9 mouse cellular contexts compared by ENCODE assay signal in genomic region chr2:115483418-115484288, GRCm38 (mm10).
DNase-seq lines count a peak whose midpoint lies in the region; ATAC-seq and TF ChIP-seq lines count a peak whose summit lies in the region.
"Had no signal": no experiment of that assay in that cellular context is flagged by ENCODE, and none has a peak within 500 bp of the region (broad histone marks: within the 10 kb centered on the region; RNA-seq: fewer than 3 reads in every experiment).

No protein-coding gene starts in this region.

- DNase-seq in embryo, embryonic 10 days (ENCODE audit: low spot score), result peak; percentile 55
- DNase-seq in kidney, postnatal 0 days (ENCODE audit: low spot score), result peak; percentile 94
- DNase-seq in mesoderm, embryonic 11.5 days (ENCODE audit: low read depth, low spot score), result peak; percentile 57
- DNase-seq in adrenal gland, adult 8-10 months, result no peak
- DNase-seq in cerebellum, adult 18-20 months, result no peak
- DNase-seq in midbrain, embryonic 10.5 days (ENCODE audit: low spot score), result no peak
- DNase-seq: retina, postnatal 1 day had no signal

- H3K9me3 ChIP-seq in embryonic facial prominence, embryonic 13.5 days, result no peaks in the 10 kb centered on the region
- no peaks in the 10 kb centered on the region for H3K9me3 ChIP-seq in kidney, postnatal 0 days (replicated peaks; ENCODE audit: low read length)
- H3K9me3 ChIP-seq in midbrain, embryonic 10.5 days (replicated peaks), result no peaks in the 10 kb centered on the region

- no peak overlapping the region for H3K9ac ChIP-seq in embryonic facial prominence, embryonic 13.5 days
- H3K9ac ChIP-seq in kidney, postnatal 0 days (ENCODE audit: low read depth, low read length), result no peak overlapping the region
- H3K9ac ChIP-seq: liver, embryonic 14.5 days had no signal

- peak overlapping the region; percentile 18 for H3K4me2 ChIP-seq in embryonic facial prominence, embryonic 13.5 days
- H3K4me2 ChIP-seq in kidney, postnatal 0 days (ENCODE audit: low read length), result peak overlapping the region; percentile 28

- TF ChIP-seq CTCF in kidney, postnatal 0 days (IDR thresholded peaks at IDR 0.05; ENCODE audit: low read depth), result no peak

- peak; percentile 89 for ATAC-seq in embryonic facial prominence, embryonic 13.5 days (ENCODE audit: insufficient number of reproducible peaks, insufficient read depth, low FRiP score, low TSS enrichment, low read depth)
- peak; percentile 90 for ATAC-seq in kidney, postnatal 0 days (replicated peaks; ENCODE audit: low FRiP score, low read depth)

- 39% methylated on average over 13 of the region's 13 CpGs for WGBS in embryonic facial prominence, embryonic 13.5 days
- 18% methylated on average over 13 of the region's 13 CpGs for WGBS in kidney, postnatal 0 days
- WGBS in midbrain, embryonic 10.5 days, result 89% methylated on average over 13 of the region's 13 CpGs

- H3K4me1 ChIP-seq in embryonic facial prominence, embryonic 13.5 days, result peaks cover 14% of the 10 kb centered on the region
- no peaks in the 10 kb centered on the region for H3K4me1 ChIP-seq in kidney, postnatal 0 days (replicated peaks; ENCODE audit: insufficient read depth, low read length)
- H3K4me1 ChIP-seq in midbrain, embryonic 10.5 days, result 0 out of 2 replicates have a peak, but pooled peaks cover 3% of the 10 kb centered on the region

- H3K4me3 ChIP-seq in embryonic facial prominence, embryonic 13.5 days, result no peak overlapping the region
- no peak overlapping the region for H3K4me3 ChIP-seq in kidney, postnatal 0 days (replicated peaks; ENCODE audit: low read depth, low read length)
- no peak overlapping the region for H3K4me3 ChIP-seq in midbrain, embryonic 10.5 days

- peak overlapping the region; percentile 71 for H3K27ac ChIP-seq in embryonic facial prominence, embryonic 13.5 days
- 0 out of 2 replicates have a peak overlapping the region, but pooled peaks have one; percentile 47 for H3K27ac ChIP-seq in kidney, postnatal 0 days
- H3K27ac ChIP-seq in midbrain, embryonic 10.5 days (replicated peaks), result no peak overlapping the region
- H3K27ac ChIP-seq: liver, embryonic 14.5 days had no signal

- H3K36me3 ChIP-seq in embryonic facial prominence, embryonic 13.5 days, result no peaks in the 10 kb centered on the region
- no peaks in the 10 kb centered on the region for H3K36me3 ChIP-seq in kidney, postnatal 0 days (ENCODE audit: insufficient read depth, low read length)
- H3K36me3 ChIP-seq in midbrain, embryonic 10.5 days, result no peaks in the 10 kb centered on the region

- H3K27me3 ChIP-seq in embryonic facial prominence, embryonic 13.5 days, result no peaks in the 10 kb centered on the region
- no peaks in the 10 kb centered on the region for H3K27me3 ChIP-seq in kidney, postnatal 0 days (ENCODE audit: insufficient read depth, low read length)
- H3K27me3 ChIP-seq in midbrain, embryonic 10.5 days (ENCODE audit: low read depth, poor library complexity, severe bottlenecking), result no peaks in the 10 kb centered on the region

Comparison
In these comparisons a context has a peak if more than half of its experiments do, and no peak if none do; other contexts are left out.
1. DNase-seq: peak in embryo, embryonic 10 days (single experiment), kidney, postnatal 0 days (single experiment) and mesoderm, embryonic 11.5 days (single experiment); none in adrenal gland, adult 8-10 months (single experiment), cerebellum, adult 18-20 months (0 of 2) and midbrain, embryonic 10.5 days (single experiment).